Mouse (Mus musculus) adrenal gland, postnatal 4 days (tissue): Measurements from ENCODE around the gene Btbd35f27. TPM values are rescaled to one million over a fixed set of nuclear protein-coding genes. Genes with fewer than 3 reads are reported as not detected.
"Not testable (repeated sequence)": the region's sequence is repeated elsewhere in the genome, so short reads cannot be mapped to it uniquely, and the experiment has no call there.

Experiments used
- DNase-seq, 2 experiments: peaks; one replicate each; pipeline ENCODE4 v3.0.0; 2021 to 2022; ENCODE audit warnings: low spot score in 2 of 2, mixed read lengths in 2 of 2
- long read RNA-seq, 2 experiments: library from polyadenylated mRNA; stranded (forward); transcript quantifications; one replicate each; pipeline ENCODE4 v2.0.0; 2021
- total RNA-seq, 2 experiments: library from RNA; stranded (reverse); gene quantifications; 2 replicates each; pipeline ENCODE4 v1.2.3; 2021

Btbd35f27 gene
- total RNA-seq = not detected
- long read RNA-seq, experiment 1 = 0 reads
- long read RNA-seq, experiment 2 = 0 reads

DNA sequence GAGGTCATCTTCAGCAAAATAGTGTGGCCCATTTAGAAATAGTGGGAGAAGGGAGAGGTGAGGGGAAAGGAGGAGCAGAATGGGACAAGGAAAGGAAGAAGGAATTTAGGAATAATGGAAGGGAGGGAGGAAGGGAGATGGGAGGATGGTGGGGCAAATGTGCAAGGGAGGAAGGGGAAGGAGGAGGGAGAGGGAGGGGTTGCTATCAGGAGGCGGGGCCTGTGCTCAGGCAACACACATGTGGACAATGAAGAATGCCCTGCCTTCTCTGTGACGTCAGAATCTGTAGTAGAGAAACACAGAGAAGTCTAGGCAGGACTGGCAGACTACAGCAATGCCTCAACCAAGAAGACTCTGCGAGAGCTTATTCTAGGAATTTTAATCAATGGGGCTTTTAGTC, at the start of gene Btbd35f27:
Btbd35f27 (plus strand) TSS at position 301 of the 400 bp plus-strand sequence.
- DNase-seq = not testable (repeated sequence)

Other genes with a start within 250 kb of the Btbd35f27 start
- not detected for gene Btbd35f4, start 151.6 kb upstream of the Btbd35f27 start, total RNA-seq